Mouse (Mus musculus): Measurements from ENCODE around the gene Tnxb.

DNA sequence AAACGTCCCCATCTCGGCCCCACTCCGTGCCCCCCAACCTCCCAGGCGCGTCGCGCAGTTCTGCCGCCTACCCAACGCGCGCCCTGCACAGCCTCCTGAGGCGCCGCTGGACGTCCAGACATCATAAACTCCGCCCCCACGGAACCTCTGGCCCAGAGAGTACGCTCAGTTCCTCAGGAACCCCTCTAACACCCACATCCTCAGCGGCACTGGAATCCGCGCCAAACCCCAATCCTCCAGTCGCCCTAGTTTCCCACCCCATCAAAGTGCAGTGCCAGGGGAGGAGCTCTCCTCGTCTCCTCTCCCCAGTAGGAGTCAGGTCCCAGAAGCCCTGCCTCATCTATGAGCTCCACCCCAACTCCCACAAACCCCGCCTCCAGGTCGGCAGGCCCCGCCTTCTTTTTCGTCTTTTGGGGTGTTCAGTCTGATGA lies 38.1 kb upstream of the Tnxb start:
- no peak for TF ChIP-seq EP300 (IDR thresholded peaks at IDR 0.05; ENCODE audit: low read depth)
- no peak for TF ChIP-seq CTCF (IDR thresholded peaks at IDR 0.05; ENCODE audit: low read depth)

Measured in liver, postnatal 0 days (tissue).